Mouse (Mus musculus): ENCODE data around the gene Cbr2. TPM values are rescaled to one million over a fixed set of nuclear protein-coding genes. Genes with fewer than 3 reads are reported as not detected.

Gene Cbr2
- polyA plus RNA-seq, 1 experiment: 6.9 TPM

DNA sequence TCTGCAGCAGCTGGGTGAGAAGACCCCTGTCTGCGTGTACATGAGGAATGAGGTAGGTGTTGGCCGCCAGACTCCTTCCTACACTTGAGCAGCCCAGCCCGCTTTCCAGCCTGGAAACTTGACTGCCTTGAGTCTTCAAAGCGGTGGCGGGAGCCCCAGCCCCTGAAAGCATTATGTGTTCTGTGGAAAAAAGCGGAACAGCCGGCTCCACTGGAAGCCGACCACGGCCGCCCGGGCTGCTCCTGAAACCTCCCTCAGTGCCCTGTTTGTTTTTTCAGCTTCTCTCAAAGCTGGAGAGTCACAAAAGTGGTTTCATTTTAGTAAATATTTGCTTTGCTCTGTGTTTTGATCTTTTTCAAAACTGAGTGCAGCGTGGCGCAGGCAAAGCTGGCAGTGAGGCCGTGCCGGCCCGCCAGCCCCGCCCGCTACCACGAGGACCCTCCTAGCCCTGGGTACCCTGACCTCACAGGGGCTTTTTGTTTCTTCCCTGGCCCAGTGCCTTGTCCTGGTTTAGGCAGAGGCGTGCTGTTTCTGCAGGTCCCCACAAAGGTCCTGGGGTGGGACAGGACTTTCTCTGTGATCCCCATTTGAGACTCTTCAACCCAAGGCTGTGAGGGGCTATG lies 45.2 kb downstream of the Cbr2 start:
- 72% methylated on average over 20 of the region's 20 CpGs for WGBS
- no peak for DNase-seq (ENCODE audit: low read depth, low spot score)

GRCm38 (mm10) chr11:120684660-120685059 lies 47.3 kb downstream of the Cbr2 start:
- WGBS: 83% methylated on average over 2 of the region's 2 CpGs
- DNase-seq (ENCODE audit: low read depth, low spot score): no peak

- WGBS: 87% methylated on average over 2 of the region's 2 CpGs
- no peak for DNase-seq (ENCODE audit: low read depth, low spot score)
Measured at GRCm38 (mm10) chr11:120684086-120684485, 47.8 kb downstream of the Cbr2 start.

GRCm38 (mm10) chr11:120683536-120683935 lies 48.4 kb downstream of the Cbr2 start:
- DNase-seq (ENCODE audit: low read depth, low spot score): no peak
- 95% methylated on average over 3 of the region's 3 CpGs for WGBS

DNA sequence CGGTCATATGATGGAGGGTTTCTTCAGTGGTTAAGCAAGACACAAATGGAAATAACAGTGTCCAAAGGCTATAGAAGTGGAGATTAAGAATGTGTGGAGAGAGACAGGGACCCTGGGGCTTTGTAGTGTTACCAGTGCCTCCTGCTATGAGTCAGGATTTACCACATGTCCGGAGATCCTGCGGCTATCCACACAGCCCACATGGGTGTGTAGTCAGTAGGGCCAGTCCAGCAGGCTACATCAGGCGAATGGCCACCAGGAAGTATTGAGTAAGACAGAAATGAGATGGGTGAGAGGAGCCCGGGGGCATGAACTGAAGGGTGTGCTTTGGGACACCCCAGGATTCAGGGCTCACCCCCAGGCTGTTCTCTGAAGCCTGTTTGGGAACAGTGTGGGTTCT lies 49.2 kb downstream of the Cbr2 start:
- 94% methylated on average over 5 of the region's 5 CpGs for WGBS
- no peak for DNase-seq (ENCODE audit: low read depth, low spot score)

DNA sequence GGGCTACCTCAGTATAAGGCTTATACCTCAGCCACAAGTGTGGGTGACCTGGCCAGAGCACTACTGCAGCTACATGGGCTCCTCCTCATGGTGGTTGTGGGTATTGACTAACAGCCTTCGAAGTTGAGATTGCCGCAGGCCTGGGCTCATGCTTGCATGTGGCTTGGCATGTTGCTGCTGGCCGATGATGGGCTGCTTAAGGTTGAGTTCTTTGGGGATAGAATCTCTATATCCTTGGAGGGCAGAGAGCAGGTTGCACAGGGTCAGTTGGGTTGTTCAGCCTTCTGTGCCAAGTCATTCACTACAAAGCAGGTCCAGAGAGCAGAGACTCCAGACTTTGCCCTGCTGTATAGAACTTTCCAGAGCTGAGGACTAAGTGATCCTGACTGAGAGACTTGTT lies 52.0 kb downstream of the Cbr2 start:
- DNase-seq (ENCODE audit: low read depth, low spot score): no peak
- WGBS: 73% methylated on average over 3 of the region's 3 CpGs

Other genes with a start within 250 kb of the Cbr2 start
- gene Mrpl12, start 247.5 kb downstream of the Cbr2 start, polyA plus RNA-seq (2012; rRNA removed): 139 and 148 TPM in 2 replicates
- gene Slc25a10, start 240.3 kb downstream of the Cbr2 start, polyA plus RNA-seq (2012; rRNA removed): 287 and 345 TPM in 2 replicates
- 0.90 and 1.1 TPM in 2 replicates for gene Gcgr, start 201.4 kb downstream of the Cbr2 start, polyA plus RNA-seq (2012; rRNA removed)
- 36.6 and 46.6 TPM in 2 replicates for gene Mcrip1, start 182.4 kb downstream of the Cbr2 start, polyA plus RNA-seq (2012; rRNA removed)
- gene Ppp1r27, start 181.0 kb downstream of the Cbr2 start, polyA plus RNA-seq (2012; rRNA removed): 0.22 TPM in 1 of 2 replicates, not detected in the other
- 496 and 716 TPM in 2 replicates for gene P4hb, start 158.9 kb downstream of the Cbr2 start, polyA plus RNA-seq (2012; rRNA removed)
- 745 and 760 TPM in 2 replicates for gene Arhgdia, start 150.5 kb downstream of the Cbr2 start, polyA plus RNA-seq (2012; rRNA removed)
- 45.9 and 54.0 TPM in 2 replicates for gene Alyref, start 133.7 kb downstream of the Cbr2 start, polyA plus RNA-seq (2012; rRNA removed)
- 84.8 and 85.4 TPM in 2 replicates for gene Anapc11, start 133.7 kb downstream of the Cbr2 start, polyA plus RNA-seq (2012; rRNA removed)
- 0.63 and 1.0 TPM in 2 replicates for gene Npb, start 123.6 kb downstream of the Cbr2 start, polyA plus RNA-seq (2012; rRNA removed)
- gene Pcyt2, start 114.2 kb downstream of the Cbr2 start, polyA plus RNA-seq (2012; rRNA removed): 397 and 622 TPM in 2 replicates
- 117 and 124 TPM in 2 replicates for gene Sirt7, start 106.9 kb downstream of the Cbr2 start, polyA plus RNA-seq (2012; rRNA removed)
- gene Mafg, start 98.5 kb downstream of the Cbr2 start, polyA plus RNA-seq (2012; rRNA removed): 28.4 and 30.8 TPM in 2 replicates
- 16.4 and 16.7 TPM in 2 replicates for gene Pycr1, start 88.3 kb downstream of the Cbr2 start, polyA plus RNA-seq (2012; rRNA removed)
- 0.53 and 0.56 TPM in 2 replicates for gene Myadml2, start 84.0 kb downstream of the Cbr2 start, polyA plus RNA-seq (2012; rRNA removed)
- 0.45 and 0.79 TPM in 2 replicates for gene Notum, start 70.9 kb downstream of the Cbr2 start, polyA plus RNA-seq (2012; rRNA removed)
- gene Aspscr1, start 59.1 kb downstream of the Cbr2 start, polyA plus RNA-seq (2012; rRNA removed): 74.9 and 88.8 TPM in 2 replicates
- gene Cenpx, start 18.4 kb downstream of the Cbr2 start, polyA plus RNA-seq (2012; rRNA removed): 94.1 and 101 TPM in 2 replicates
- 21.3 and 34.5 TPM in 2 replicates for gene Lrrc45, start 18.2 kb downstream of the Cbr2 start, polyA plus RNA-seq (2012; rRNA removed)
- 8.5 and 10.1 TPM in 2 replicates for gene Rac3, start 10.6 kb downstream of the Cbr2 start, polyA plus RNA-seq (2012; rRNA removed)
- gene Dcxr, start 4.8 kb downstream of the Cbr2 start, polyA plus RNA-seq (2012; rRNA removed): 63.8 and 66.5 TPM in 2 replicates
- 1.9 and 2.1 TPM in 2 replicates for gene Hmga1b, start 30.7 kb upstream of the Cbr2 start, polyA plus RNA-seq (2012; rRNA removed)
- 60.4 and 73.4 TPM in 2 replicates for gene Rfng, start 52.1 kb upstream of the Cbr2 start, polyA plus RNA-seq (2012; rRNA removed)
- gene Gps1, start 52.2 kb upstream of the Cbr2 start, polyA plus RNA-seq (2012; rRNA removed): 124 and 130 TPM in 2 replicates
- 41.7 and 42.1 TPM in 2 replicates for gene Dus1l, start 64.3 kb upstream of the Cbr2 start, polyA plus RNA-seq (2012; rRNA removed)
- 201 and 272 TPM in 2 replicates for gene Fasn, start 92.4 kb upstream of the Cbr2 start, polyA plus RNA-seq (2012; rRNA removed)
- 0.90 and 1.1 TPM in 2 replicates for gene Ccdc57, start 200.8 kb upstream of the Cbr2 start, polyA plus RNA-seq (2012; rRNA removed)
- 12.8 and 36.6 TPM in 2 replicates for gene Slc16a3, start 216.4 kb upstream of the Cbr2 start, polyA plus RNA-seq (2012; rRNA removed)